Mouse (Mus musculus): Measurements from ENCODE around the gene Olfr140.

DNA sequence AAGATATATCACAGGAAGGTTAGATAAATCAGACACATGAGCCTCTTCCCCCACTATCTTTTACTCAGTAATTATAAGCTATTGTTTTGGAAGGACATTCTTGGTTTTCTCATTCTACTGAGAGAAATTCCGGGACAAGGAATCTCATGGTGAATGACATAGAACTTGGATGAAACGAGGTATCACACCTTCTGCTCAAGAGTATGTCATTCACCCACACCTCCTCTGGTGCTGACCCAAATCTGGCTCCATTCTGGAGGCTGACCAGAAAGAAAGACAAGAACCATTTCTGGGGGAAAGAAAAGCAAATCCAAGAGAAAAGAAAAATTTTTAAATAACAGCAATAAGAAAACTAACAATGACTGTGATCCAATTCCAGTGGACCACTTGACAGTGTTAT, 6.7 kb upstream of the Olfr140 start:
- TF ChIP-seq POLR2A (IDR thresholded peaks at IDR 0.05; ENCODE audit: borderline replicate concordance, insufficient read depth, low read length) (no peak), CTCF (IDR thresholded peaks at IDR 0.05; ENCODE audit: borderline replicate concordance, insufficient read depth, low read depth, low read length) (no peak)
